Mouse (Mus musculus) erythroblast, embryonic 14.5 days (primary cell): ENCODE results near the gene Gm37240.

Experiments
- GATA1 ChIP-seq: IDR thresholded peaks from 2 replicates; pipeline ENCODE4 v1.6.1; 2012; ENCODE audit warnings: low read length, inconsistent platforms, mixed read lengths
- TAL1 ChIP-seq: IDR thresholded peaks from 3 replicates; pipeline ENCODE4 v1.6.1; 2012; ENCODE audit warnings: low read length, inconsistent platforms, mixed read lengths

DNA sequence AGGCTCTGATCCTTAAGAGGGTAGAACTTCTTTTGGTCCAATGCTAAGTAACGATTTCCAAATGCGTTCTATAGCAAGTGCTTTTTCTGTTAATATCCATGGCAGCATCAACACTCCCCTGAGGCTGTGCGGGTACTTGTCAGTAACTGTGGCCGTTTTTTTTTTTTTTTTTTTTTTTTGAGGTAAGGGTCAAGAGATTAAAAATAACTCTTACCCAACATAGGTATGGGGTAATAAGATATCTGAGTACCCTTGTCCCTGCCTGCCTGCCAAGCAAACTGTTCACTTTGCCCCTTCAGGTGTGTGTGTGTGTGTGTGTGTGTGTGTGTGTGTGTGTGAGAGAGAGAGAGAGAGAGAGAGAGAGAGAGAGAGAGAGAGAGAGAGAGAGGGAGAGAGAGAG, 1403.0 kb downstream of the Gm37240 start:
- no peak for TF ChIP-seq GATA1
- no peak for TF ChIP-seq TAL1
